Mouse (Mus musculus): ENCODE results near the gene 1190002N15Rik.
A peak's percentile ranks its signal among the peaks of the same experiment; 100 is the strongest.

DNA sequence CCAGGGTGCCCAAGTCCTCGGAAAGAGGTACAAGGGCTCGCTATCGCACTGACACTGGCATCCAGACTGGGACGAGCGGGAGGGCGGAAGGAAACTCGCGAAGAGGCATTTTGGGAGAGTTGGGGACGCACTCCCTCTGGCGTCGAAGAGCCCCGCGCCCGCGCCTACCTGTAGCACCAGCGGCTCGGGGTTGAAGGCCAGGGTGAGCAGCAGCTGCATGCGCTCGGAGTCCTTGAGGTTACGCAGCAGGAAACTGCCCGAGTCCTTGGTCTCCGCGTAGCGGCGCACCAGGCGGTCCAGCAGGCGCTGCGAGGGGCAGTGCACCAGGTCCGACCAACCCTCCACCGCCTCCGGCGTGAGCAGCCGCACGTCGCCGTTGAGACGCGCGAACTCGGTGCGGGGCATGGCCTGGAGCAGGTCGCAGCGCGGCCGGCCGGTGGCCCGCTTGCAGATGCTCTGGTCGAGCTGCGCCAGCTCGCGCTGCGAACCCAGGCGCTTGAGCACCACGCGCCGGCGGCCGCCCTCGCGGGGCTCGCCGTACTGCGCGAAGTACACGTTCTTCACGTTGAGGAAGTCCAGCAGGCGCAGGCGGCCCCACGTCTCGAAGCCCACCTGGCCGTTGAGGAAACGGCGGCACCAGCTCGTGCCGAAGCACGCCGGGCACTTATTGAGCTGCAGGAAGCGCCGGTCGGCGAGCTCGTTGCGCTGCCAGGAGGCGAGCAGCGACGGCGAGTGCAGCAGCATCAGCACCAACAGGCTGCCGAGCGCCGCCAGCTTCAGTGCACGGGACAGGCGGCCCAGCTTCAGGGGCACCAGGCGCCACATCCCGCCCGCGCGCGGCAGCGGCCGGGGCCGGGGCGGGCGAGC is 597 bp downstream of the 1190002N15Rik start:
- TF ChIP-seq CTCF (IDR thresholded peaks at IDR 0.05 in 2 of 3, conservative IDR thresholded peaks at IDR 0.05 in 1 of 3; ENCODE audit: control insufficient read depth in 1 of 3, insufficient read depth in 1 of 3, low read depth in 2 of 3, low read length in 3 of 3, poor library complexity in 1 of 3, severe bottlenecking in 1 of 3) (no peak), TCF12 (IDR thresholded peaks at IDR 0.05; ENCODE audit: low read depth, low read length) (no peak), CHD2 (IDR thresholded peaks at IDR 0.05; ENCODE audit: low read length) (no peak), ZC3H11A (IDR thresholded peaks at IDR 0.05; ENCODE audit: low read depth, low read length) (no peak), GABPA (IDR thresholded peaks at IDR 0.05; ENCODE audit: low read depth, low read length) (no peak), MAFK (IDR thresholded peaks at IDR 0.05; ENCODE audit: borderline replicate concordance, low read depth, low read length) (no peak), POLR2A (IDR thresholded peaks at IDR 0.05; ENCODE audit: control insufficient read depth in 1 of 2, insufficient read depth in 1 of 2, low read depth in 1 of 2, low read length in 2 of 2, poor library complexity in 1 of 2) (no peak; a peak in 1 of 4 replicates), TAL1 (IDR thresholded peaks at IDR 0.05; ENCODE audit: low read length) (no peak), MAX (IDR thresholded peaks at IDR 0.05; ENCODE audit: low read length) (peak; percentile 10), ZKSCAN1 (IDR thresholded peaks at IDR 0.05; ENCODE audit: low read depth, low read length) (no peak), POLR2AphosphoS2 (IDR thresholded peaks at IDR 0.05; ENCODE audit: low read length) (no peak)

All from MEL (cell line).